Mouse (Mus musculus): ENCODE data around the gene Azgp1.
"Not testable (repeated sequence)": the region's sequence is repeated elsewhere in the genome, so short reads cannot be mapped to it uniquely, and the experiment has no call there.

The Azgp1 gene

DNA sequence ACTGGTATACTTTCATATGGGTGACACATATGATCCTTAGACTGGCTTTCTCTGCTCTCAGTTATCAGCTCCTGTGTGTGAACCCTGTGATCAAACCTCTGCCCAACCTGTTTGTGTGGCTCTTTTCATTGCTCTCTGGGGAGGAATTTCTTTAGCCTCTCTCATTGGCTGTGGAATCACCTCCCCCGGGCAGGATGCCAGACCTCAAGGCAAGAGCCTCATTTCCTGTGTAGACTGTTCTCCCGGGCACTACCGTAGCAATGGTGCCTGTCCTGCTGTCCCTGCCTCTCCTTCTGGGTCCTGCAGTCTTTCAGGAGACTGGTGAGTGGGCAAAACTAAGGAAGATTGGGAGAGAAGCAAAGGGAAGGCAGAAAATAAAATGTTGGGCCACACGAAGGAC lies at the start of gene Azgp1:
Azgp1 (plus strand) TSS at position 221 of the 400 bp plus-strand sequence.
- DNase-seq (ENCODE audit: low spot score in 2 of 2), result no peak

DNA sequence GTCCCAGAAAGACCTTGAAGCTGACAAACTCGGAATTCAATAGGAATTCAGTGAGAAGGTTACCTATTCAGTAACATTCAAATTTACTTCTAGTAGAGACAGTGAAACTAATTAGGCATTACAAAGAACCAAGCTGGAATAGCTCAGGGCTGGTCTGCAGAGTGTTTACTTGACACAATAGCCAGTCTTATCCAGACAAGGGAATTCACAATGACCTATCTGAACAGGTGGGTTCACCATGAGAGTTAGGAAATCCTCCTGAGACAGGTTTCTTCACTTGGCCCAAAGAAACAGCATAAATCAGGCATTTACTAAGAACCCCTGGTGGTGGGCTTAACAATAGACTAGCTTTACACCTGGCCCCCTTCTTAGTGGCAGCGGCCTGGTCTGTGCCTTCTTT lies 47.4 kb upstream of the Azgp1 start:
- DNase-seq (ENCODE audit: low spot score in 2 of 2), result not testable (repeated sequence)

GRCm38 (mm10) chr5:137936486-137936885 lies 44.8 kb upstream of the Azgp1 start:
- no peak for DNase-seq (ENCODE audit: low spot score in 2 of 2)

GRCm38 (mm10) chr5:137937238-137937637 lies 44.1 kb upstream of the Azgp1 start:
- DNase-seq (ENCODE audit: low spot score in 2 of 2), result no peak

DNA sequence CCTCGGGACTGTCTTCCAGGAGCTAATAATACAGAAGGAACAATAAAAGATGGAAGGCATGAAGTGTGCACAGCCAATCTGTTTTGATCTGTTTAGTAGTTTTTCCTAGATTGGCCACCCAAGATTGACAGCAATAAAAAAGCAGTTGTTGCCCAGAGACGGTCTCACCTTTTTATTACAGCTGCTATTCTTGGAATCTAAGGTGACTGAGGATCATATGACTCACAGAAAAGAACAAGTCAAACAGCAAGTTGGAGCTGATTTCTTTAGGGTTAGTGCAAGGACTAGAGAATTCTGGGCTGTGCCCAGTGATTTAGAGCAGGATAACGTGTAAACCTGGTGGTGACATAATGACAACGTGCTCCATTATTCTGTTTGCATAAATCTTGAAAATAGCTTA lies 40.4 kb upstream of the Azgp1 start:
- no peak for DNase-seq (ENCODE audit: low spot score in 2 of 2)

- DNase-seq (ENCODE audit: low spot score in 2 of 2), result no peak
Observed at GRCm38 (mm10) chr5:137943133-137943532, 38.2 kb upstream of the Azgp1 start.

DNA sequence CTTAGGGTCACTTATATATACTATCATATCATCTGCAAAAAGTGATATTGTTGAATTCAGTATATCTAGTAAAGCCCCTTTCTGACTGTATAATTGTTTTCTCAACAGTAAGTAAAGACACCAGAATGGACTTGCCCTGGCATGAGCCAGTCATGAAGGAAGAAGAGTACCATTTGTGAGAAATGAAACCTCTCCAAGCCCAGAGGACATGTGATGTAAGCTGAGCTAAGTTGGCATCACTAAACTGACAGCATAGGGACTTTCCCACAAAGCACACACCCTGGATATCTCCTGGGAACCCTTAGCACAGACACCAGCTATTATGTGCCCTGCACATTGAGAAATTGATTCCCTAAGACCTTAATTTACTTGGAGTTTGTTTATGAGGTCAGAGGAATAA lies 34.0 kb upstream of the Azgp1 start:
- no peak for DNase-seq (ENCODE audit: low spot score in 2 of 2)

GRCm38 (mm10) chr5:137951218-137951617 lies 30.1 kb upstream of the Azgp1 start:
- no peak for DNase-seq (ENCODE audit: low spot score in 2 of 2)

DNA sequence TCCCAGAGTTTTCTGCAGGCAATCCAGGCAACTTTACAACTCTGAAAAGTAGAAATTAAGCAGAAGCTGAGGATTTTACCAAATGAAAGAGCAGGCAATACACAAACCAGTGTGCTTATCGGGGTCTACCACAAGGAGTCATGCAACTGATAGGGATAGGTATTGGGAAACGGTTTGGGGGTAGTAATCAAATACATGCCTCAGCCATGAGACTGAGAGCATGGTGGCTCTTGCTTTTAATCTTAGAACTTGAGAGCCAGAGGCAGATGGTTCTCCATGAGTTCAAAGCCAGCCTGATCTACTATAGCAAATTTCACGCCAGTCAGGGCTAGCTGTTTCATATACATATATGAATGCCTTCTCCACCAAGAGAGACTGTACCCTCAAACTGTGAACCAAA lies 24.9 kb upstream of the Azgp1 start:
- no peak for DNase-seq (ENCODE audit: low spot score in 2 of 2)

DNA sequence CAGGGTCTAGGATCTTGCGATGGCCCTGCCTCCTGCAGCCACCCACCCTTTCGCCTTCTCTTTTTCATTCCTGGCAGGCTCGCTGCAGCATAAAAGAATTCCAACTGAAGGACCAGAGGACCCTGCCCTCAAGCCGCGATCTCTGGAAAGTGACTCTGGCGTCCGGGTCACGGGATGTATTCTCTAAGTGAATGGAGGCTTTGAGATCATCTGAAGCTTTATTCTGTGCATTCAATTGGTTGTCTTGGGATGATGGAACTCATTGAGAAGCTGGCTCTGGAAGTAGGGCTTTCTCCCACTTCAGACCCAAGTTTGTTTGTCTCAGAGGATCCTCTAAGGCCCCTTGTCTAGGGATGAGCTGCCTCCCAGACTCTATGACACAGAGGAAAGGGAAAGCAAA lies 18.4 kb upstream of the Azgp1 start, which contains the start of gene Gjc3:
Gjc3 (minus strand) TSS at position 154 of the 400 bp plus-strand sequence.
- DNase-seq (ENCODE audit: low spot score in 2 of 2), result no peak

DNA sequence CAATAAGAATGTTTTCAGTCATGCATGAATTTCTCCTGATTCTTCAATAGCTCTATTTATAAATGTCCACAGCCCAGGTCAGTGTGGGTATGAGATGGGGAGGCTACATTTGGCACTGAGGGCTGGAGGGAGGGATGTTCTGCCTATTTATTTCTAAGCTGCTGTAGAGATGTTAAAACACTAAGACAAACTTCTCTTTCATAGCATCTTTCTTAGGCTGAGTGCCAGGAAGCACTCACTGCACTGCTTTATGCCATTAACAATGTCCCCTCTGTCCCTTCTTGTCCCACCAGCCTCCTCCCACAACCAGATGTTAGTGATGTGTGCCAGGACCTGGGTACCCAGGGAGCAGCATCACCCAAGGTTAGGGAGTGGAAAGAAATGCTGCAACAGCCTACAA lies 14.8 kb upstream of the Azgp1 start:
- DNase-seq (ENCODE audit: low spot score in 2 of 2), result no peak

DNA sequence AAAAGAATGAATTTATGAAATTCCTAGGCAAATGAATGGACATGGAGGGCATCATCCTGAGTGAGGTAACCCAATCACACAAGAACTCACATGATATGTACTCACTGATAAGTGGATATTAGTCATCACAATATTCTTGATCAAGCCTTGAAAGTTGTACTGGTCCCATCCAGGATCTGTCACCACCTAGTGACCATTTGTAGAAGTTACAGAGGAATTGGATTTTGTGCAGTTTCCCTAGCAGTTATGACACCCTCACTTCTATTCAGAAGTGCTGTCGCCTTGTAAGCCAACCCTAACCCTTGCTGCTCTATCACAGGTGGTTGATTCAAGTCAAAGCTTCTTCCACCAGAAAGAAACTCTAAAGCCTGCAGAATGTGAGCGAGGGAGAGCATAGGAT lies 8.2 kb upstream of the Azgp1 start:
- DNase-seq (ENCODE audit: low spot score in 2 of 2), result no peak

GRCm38 (mm10) chr5:137973738-137974137 lies 7.6 kb upstream of the Azgp1 start:
- DNase-seq (ENCODE audit: low spot score in 2 of 2), result no peak

DNA sequence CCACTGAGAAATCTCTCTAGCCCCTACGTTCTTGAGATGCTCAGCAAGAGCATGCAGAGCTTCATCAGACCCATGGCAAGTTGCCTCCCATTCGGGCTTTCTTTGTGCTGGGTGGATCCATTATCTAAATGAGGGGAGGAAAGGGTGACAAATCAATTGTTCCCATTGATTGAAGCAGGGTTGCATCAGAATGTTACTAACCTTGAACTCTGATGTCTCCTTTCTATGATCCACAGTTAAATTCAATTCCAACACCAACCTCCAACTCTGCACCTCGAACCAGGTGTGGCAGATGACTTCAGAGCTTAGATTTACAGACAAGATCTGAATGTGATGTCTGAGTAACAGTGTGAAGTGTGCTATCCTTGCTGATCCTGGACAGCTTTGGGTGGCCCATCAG lies 6.6 kb upstream of the Azgp1 start:
- no peak for DNase-seq (ENCODE audit: low spot score in 2 of 2)

GRCm38 (mm10) chr5:137975434-137975833 lies 5.9 kb upstream of the Azgp1 start:
- no peak for DNase-seq (ENCODE audit: low spot score in 2 of 2)

DNA sequence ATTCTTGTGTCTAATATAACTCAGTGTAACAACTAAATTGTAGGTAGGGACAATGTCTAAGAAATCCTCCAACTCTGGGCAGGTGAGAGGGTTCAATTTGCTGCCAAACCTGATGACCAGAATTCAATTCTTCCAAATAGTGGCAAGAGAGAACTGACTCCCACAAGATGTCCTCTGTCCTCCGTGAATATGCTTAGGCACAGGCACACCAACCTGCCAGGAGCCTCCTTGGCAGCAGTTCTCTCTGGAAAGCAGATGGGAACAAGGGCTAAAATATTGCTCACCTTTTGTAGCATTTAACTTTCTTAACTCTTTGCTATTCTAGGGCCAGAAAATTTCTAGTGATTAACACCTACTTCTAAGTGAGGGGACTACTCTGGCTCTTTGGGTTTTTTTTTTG lies 4.0 kb upstream of the Azgp1 start:
- no peak for DNase-seq (ENCODE audit: low spot score in 2 of 2)

DNA sequence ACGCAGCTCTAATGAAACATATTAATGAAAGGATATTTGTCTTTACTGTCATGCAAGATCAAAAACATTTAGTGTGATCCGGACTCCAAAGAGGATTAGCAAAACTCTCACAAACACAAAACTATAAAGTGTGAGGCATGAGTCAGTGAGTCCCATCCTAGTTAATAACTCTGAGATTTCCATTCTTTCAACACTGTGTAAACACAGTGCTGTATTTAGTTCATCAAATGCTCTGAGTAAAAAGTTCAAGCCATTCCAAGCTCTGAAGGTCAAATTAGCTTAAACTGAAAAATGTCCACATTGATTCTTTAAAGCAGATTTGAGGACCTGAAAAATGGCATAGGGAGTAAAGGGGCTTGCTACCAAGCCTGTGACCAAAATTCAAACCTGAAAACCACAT lies 2.2 kb upstream of the Azgp1 start:
- no peak for DNase-seq (ENCODE audit: low spot score in 2 of 2)

GRCm38 (mm10) chr5:137986351-137986750 lies 5.0 kb downstream of the Azgp1 start:
- no peak for DNase-seq (ENCODE audit: low spot score in 2 of 2)

- DNase-seq (ENCODE audit: low spot score in 2 of 2), result no peak
Observed at GRCm38 (mm10) chr5:138009437-138009836, 28.1 kb downstream of the Azgp1 start.

DNA sequence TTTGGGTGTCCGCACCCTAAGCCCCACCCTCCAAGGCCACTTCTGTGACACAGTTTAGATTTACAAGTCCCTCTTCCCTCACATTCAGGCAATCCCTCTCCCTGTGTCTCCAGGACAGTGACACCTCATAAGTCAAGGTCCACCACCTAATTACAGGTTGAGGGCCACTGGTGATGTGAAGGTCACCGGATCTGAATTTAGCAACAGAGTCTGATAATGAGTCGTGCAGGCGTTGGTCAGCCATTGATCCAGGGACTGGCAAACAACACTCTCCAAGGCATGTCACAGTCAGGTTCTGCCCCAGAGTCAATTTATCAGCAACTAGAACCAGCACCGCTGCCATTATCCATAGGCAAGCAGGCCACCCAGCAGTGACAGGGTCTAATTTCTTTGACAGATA lies 31.1 kb downstream of the Azgp1 start:
- no peak for DNase-seq (ENCODE audit: low spot score in 2 of 2)

GRCm38 (mm10) chr5:138016530-138016929 lies 35.2 kb downstream of the Azgp1 start:
- no peak for DNase-seq (ENCODE audit: low spot score in 2 of 2)

GRCm38 (mm10) chr5:138016997-138017396 lies 35.7 kb downstream of the Azgp1 start:
- no peak for DNase-seq (ENCODE audit: low spot score in 2 of 2)

DNA sequence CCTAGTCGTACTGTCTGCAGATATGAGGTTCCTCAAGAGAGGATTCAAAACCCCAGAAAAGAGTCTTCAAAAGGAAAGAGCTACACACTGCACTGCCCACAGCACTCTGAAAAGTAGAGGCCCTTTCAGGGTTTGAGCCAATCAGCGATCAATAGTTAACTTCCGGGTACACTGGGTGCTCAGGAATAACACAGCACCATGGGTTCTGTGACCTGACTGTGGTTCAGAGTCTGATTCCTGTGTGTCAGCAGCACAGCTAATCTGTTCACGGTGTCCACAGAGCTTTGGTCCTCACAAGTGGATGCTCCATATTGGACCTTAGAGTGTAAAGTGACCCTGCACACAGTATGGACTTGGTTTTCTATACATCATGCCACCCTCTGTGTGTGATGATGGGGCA lies 38.3 kb downstream of the Azgp1 start:
- DNase-seq (ENCODE audit: low spot score in 2 of 2), result not testable (repeated sequence)

GRCm38 (mm10) chr5:138020961-138021479 lies 39.7 kb downstream of the Azgp1 start, which contains the start of the genes Smok3a and Smok3b:
Gene Smok3a (plus strand): TSS chr5:138021261.
Gene Smok3b (plus strand): TSS chr5:138021429.
- DNase-seq (ENCODE audit: low spot score in 2 of 2), result not testable (repeated sequence)

Data from natural killer cell, adult 2 months (primary cell).